Mouse (Mus musculus) embryonic facial prominence, embryonic 10.5 days (tissue): ENCODE measurements around the gene Tas2r125. TPM values are rescaled to one million over a fixed set of nuclear protein-coding genes. Genes with fewer than 3 reads are reported as not detected.
"Not testable (repeated sequence)": the region's sequence is repeated elsewhere in the genome, so short reads cannot be mapped to it uniquely, and the experiment has no call there.

ENCODE experiments used
- DNase-seq: peaks from one replicate; pipeline ENCODE4 v3.0.0-alpha.2; 2017; ENCODE audit warnings: low spot score
- H3K27ac ChIP-seq: fragments of 300-500 bp; sonication (generic); replicated peaks from 2 replicates; pipeline ENCODE4 v1.5.1; 2016; ENCODE audit warnings: mild to moderate bottlenecking
- H3K27me3 ChIP-seq: fragments of 300-500 bp; sonication (generic); replicated peaks from 2 replicates; pipeline ENCODE4 v1.6.1; 2016; ENCODE audit warnings: low read depth, mild to moderate bottlenecking; ENCODE audit not compliant: poor library complexity, severe bottlenecking
- H3K36me3 ChIP-seq: fragments of 300-500 bp; sonication (generic); replicated peaks from 2 replicates; pipeline ENCODE4 v1.6.1; 2016; ENCODE audit warnings: mild to moderate bottlenecking, moderate library complexity
- H3K4me1 ChIP-seq: fragments of 300-500 bp; sonication (generic); 2 replicates; pipeline ENCODE4 v1.6.1; 2016
- H3K4me3 ChIP-seq: fragments of 300-500 bp; sonication (generic); 2 replicates; pipeline ENCODE4 v1.5.1; 2016; ENCODE audit warnings: mild to moderate bottlenecking, moderate library complexity
- H3K9me3 ChIP-seq: fragments of 300-500 bp; sonication (generic); 2 replicates; pipeline ENCODE4 v1.6.1; 2016; ENCODE audit warnings: mild to moderate bottlenecking
- WGBS: fragments of 180-500 bp; shearing (Covaris S2); methylation state at CpG from one replicate; pipeline ENCODE4 v1.1.7; 2016; 5-methylcytosine and 5-hydroxymethylcytosine counted together
- polyA plus RNA-seq: library from polyadenylated mRNA; unstranded; fragments of >200 nt; fragmentation: Nextera tagmentation; extraction: Ambion mirVana; gene quantifications from 2 replicates; pipeline ENCODE4 v1.2.1, GENCODE M21; 2016

Gene Tas2r125
- not detected in 2 replicates for polyA plus RNA-seq

DNA sequence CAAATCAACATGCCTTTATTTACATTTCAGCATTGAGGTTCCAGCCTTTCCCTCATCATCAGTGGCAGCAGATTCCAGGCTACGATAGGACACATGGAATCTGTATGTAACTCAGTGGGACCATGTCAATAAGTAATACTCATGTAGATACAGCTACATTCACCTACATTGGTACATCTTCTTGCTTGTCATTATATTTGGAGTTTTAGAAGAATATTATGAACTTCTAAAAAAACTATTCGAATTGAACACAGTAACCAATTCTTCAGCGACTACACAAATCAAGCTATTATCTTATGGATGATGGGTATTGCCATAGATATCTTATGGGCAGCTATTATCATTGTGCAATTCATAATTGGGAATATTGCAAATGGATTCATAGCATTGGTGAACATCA is at the start of gene Tas2r125:
Tas2r125 (plus strand) TSS at position 301 of the 400 bp plus-strand sequence.
- H3K4me3 ChIP-seq: no peak within 1 kb of the TSS
- H3K27ac ChIP-seq: no peak within 1 kb of the TSS
- no peaks in the 10 kb centered on the region for H3K9me3 ChIP-seq
- no peaks in the 10 kb centered on the region for H3K36me3 ChIP-seq
- DNase-seq: no peak
- no peaks in the 10 kb centered on the region for H3K27me3 ChIP-seq
- no peaks in the 10 kb centered on the region for H3K4me1 ChIP-seq
- 85% methylated on average over 3 of the region's 3 CpGs for WGBS

DNA sequence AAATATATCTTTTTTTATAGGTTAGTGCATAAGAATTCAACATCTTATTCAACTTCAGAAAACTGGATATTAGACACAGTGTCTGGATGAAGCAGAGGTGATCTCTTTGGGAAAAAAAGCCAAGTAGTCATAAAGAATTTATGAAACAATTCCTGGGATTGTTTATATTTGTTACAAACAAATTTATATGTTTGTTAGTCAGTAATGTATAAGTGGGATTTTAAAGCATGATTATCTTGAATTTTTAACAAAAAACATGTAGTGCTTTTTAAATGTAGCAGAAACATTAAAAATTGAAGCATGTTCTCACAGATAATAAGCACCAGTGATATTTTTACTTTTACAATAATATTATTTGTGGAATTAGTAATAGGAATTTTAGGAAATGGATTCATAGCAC is 41.7 kb upstream of the Tas2r125 start, which contains the start of gene Tas2r110:
Tas2r110 (plus strand) TSS at position 301 of the 400 bp plus-strand sequence.
- DNase-seq: no peak
- no peaks in the 10 kb centered on the region for H3K9me3 ChIP-seq
- H3K27me3 ChIP-seq: no peaks in the 10 kb centered on the region
- no peaks in the 10 kb centered on the region for H3K36me3 ChIP-seq
- no peaks in the 10 kb centered on the region for H3K4me1 ChIP-seq
- H3K4me3 ChIP-seq: no peak within 1 kb of the TSS
- no peak within 1 kb of the TSS for H3K27ac ChIP-seq

DNA sequence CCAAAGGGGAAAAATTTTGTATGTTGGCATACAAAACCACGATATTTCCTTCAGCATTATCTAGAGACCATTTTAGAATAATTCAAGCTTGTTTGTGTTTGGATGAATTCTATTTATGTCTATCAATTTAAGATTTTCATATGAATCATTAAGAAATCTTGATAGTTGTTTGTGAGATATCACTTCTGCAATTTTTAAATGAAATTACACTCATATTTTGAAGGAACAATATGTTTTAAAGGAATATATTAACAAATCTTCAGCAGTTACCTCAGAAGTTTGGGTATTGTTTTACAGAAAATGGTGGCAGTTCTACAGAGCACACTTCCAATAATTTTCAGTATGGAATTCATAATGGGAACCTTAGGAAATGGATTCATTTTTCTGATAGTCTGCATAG is 16.7 kb upstream of the Tas2r125 start, which contains the start of gene Tas2r113:
Tas2r113 (plus strand) TSS at position 301 of the 400 bp plus-strand sequence.
- DNase-seq: no peak
- Histone ChIP-seq H3K27me3 (no peaks in the 10 kb centered on the region), H3K4me1 (no peaks in the 10 kb centered on the region), H3K9me3 (no peaks in the 10 kb centered on the region), H3K27ac (no peak within 1 kb of the TSS), H3K36me3 (no peaks in the 10 kb centered on the region), H3K4me3 (no peak within 1 kb of the TSS)
- 81% methylated on average over 1 of the region's 1 CpGs for WGBS

DNA sequence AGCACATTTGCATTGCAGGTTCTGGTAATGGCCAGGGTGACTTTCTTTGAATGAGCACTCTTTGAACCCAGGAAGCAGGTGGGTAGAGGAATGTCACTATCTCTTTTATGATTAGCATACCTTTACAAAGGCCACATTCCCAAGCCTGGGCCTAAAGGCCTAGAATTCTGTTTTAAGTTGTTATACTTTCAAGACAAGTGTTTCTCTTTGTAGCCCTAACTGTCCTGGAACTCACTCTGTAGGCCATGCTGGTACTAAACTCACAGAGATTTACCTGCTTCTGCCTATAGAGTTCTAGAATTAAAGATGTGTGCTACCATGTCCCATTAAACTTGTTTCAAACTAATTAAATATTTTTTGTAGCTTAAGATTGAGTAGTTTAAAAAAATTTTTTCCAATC is 31.9 kb downstream of the Tas2r125 start:
- H3K27ac ChIP-seq, DNase-seq, H3K4me3 ChIP-seq, H3K36me3 ChIP-seq, H3K9me3 ChIP-seq, H3K27me3 ChIP-seq, H3K4me1 ChIP-seq: not testable (repeated sequence)

DNA sequence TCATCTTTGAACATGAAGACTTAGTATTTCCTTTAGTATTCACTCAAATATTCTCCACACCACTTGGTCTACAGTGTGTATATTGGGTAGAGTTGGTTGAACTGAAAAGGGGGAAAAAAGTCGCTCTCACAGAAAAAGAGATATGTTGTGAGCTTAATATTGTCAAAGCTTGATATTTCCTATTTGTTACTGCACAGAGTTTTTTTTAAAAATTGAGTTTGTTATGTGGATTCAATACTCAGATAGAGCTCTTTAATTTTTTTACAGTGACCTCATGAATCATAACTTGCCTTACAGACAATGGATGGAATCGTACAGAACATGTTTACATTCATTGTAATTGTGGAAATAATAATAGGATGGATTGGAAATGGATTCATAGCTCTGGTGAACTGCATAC is 41.4 kb downstream of the Tas2r125 start, which contains the start of gene Tas2r129:
Tas2r129 (plus strand) TSS at position 301 of the 400 bp plus-strand sequence.
- no peak within 1 kb of the TSS for H3K4me3 ChIP-seq

DNA sequence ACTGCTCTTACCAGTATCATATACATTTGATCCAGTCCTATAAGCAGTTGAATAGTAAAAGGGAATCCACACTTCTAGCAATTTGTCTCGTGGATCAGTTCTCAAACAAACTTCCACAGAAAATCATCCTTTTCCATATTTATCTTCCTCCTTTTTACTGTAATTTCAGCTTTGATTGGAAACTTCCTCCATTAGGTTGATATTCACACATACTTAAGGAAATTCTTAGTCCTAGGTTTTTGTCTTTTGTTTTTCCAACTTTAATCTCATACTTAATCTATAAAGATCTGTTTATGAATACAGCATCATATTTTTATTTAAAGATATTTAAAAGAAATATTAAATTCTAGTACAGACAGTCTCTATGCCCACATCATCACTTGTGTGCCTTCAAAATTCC is 48.4 kb downstream of the Tas2r125 start, which contains the start of gene Tas2r131:
Tas2r131 (minus strand) TSS at position 101 of the 400 bp plus-strand sequence.
- no peaks in the 10 kb centered on the region for H3K9me3 ChIP-seq
- no peak for DNase-seq
- no peak within 1 kb of the TSS for H3K27ac ChIP-seq
- H3K36me3 ChIP-seq: no peaks in the 10 kb centered on the region
- H3K27me3 ChIP-seq: no peaks in the 10 kb centered on the region
- WGBS: 77% methylated on average over 1 of the region's 1 CpGs
- H3K4me1 ChIP-seq: no peaks in the 10 kb centered on the region
- no peak within 1 kb of the TSS for H3K4me3 ChIP-seq

More for the DNA sequence above, 41.4 kb downstream of the Tas2r125 start, which contains the start of gene Tas2r129:
- no peaks in the 10 kb centered on the region for H3K4me1 ChIP-seq
- DNase-seq: no peak
- no peak within 1 kb of the TSS for H3K27ac ChIP-seq
- no peaks in the 10 kb centered on the region for H3K9me3 ChIP-seq
- no peaks in the 10 kb centered on the region for H3K36me3 ChIP-seq
- 88% methylated on average over 2 of the region's 2 CpGs for WGBS
- H3K27me3 ChIP-seq: no peaks in the 10 kb centered on the region

Other genes with a start within 250 kb of the Tas2r125 start
- not detected in 2 replicates for gene Tas2r121, start 208.6 kb upstream of the Tas2r125 start, polyA plus RNA-seq
- gene Tas2r122, start 197.7 kb upstream of the Tas2r125 start, polyA plus RNA-seq: not detected in 2 replicates
- not detected in 2 replicates for gene Tas2r115, start 171.6 kb upstream of the Tas2r125 start, polyA plus RNA-seq
- gene Tas2r124, start 154.9 kb upstream of the Tas2r125 start, polyA plus RNA-seq: not detected in 2 replicates
- gene Tas2r102, start 147.5 kb upstream of the Tas2r125 start, polyA plus RNA-seq: not detected in 2 replicates
- gene Tas2r136, start 131.5 kb upstream of the Tas2r125 start, polyA plus RNA-seq: not detected in 2 replicates
- not detected in 2 replicates for gene Tas2r117, start 106.8 kb upstream of the Tas2r125 start, polyA plus RNA-seq
- gene Tas2r123, start 62.5 kb upstream of the Tas2r125 start, polyA plus RNA-seq: not detected in 2 replicates
- gene Tas2r116, start 54.2 kb upstream of the Tas2r125 start, polyA plus RNA-seq: not detected in 2 replicates
- not detected in 2 replicates for gene Tas2r110, start 41.6 kb upstream of the Tas2r125 start, polyA plus RNA-seq
- not detected in 2 replicates for gene Tas2r113, start 16.6 kb upstream of the Tas2r125 start, polyA plus RNA-seq
- gene Tas2r129, start 41.5 kb downstream of the Tas2r125 start, polyA plus RNA-seq: not detected in 2 replicates
- not detected in 2 replicates for gene Tas2r131, start 48.3 kb downstream of the Tas2r125 start, polyA plus RNA-seq
- not detected in 2 replicates for gene Tas2r109, start 71.3 kb downstream of the Tas2r125 start, polyA plus RNA-seq
- gene Tas2r103, start 127.5 kb downstream of the Tas2r125 start, polyA plus RNA-seq: not detected in 2 replicates
- gene Tas2r140, start 146.2 kb downstream of the Tas2r125 start, polyA plus RNA-seq: not detected in 2 replicates
- gene Smim10l1, start 195.3 kb downstream of the Tas2r125 start, polyA plus RNA-seq: 74.3 and 85.9 TPM in 2 replicates